Mouse (Mus musculus): ENCODE results near the gene Cdon.

- TF ChIP-seq ZC3H11A (IDR thresholded peaks at IDR 0.05; ENCODE audit: borderline replicate concordance, low read depth, low read length) (no peak), CHD2 (IDR thresholded peaks at IDR 0.05; ENCODE audit: low read depth, low read length) (no peak), ZNF384 (IDR thresholded peaks at IDR 0.05; ENCODE audit: low read depth, low read length) (no peak)
These were observed 3.7 kb downstream of the Cdon start for GRCm38 (mm10) chr9:35424671-35425070.

Measured in ES-E14 (cell line).